Mouse (Mus musculus): ENCODE results near the gene Colgalt1. TPM values are rescaled to one million over a fixed set of nuclear protein-coding genes. Genes with fewer than 3 reads are reported as not detected.

Colgalt1 gene
- polyA plus RNA-seq, 1 experiment from 2014 or later, result 46.6 TPM

DNA sequence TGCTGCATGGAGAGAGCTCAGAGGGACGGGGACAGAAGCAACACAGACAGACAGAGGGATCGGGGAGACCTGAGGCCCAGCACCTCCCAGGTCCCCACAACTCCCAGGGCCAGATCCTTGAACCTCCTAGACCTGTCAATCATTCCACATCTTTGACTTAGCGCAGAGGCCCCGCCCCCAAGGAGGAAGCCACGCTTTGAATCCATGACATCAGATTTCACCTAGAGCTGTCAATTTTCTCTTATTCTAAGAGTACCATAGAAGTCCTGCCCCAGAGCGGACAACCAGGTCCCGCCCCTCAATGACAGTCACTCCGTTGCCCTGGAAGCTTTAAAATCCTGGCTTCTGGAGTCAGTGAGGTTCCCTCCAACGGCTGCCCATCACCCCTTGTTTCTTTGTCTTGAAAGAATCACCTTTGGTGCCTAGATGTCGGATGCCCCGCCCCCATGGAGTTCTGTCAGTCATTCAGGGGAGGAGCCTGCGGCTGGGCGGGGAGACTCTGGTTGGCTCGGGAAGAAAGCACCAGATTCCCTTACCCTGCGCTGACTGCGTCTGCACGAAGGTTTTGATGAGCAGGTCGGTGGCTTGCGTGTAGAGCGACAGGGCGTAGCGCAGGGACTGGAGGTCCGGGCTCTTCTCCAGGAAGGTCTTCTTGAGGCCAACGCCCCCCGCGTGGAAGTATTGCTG is 23.3 kb downstream of the Colgalt1 start:
- Histone ChIP-seq H3K27ac (replicated peaks; ENCODE audit: low read depth, low read length) (no peak overlapping the region), H3K4me1 (ENCODE audit: control insufficient read depth, insufficient read depth, low read length) (0 out of 2 replicates have a peak, but pooled peaks cover 2% of the 10 kb centered on the region), H3K9me3 (ENCODE audit: control insufficient read depth, low read length) (peaks cover 9% of the 10 kb centered on the region), H3K4me2 (ENCODE audit: low read depth, severe bottlenecking) (peak overlapping the region; percentile 39), H3K4me3 (ENCODE audit: low read depth, low read length) (peak overlapping the region; percentile 12; the same call in 1 of the 2 replicates), H3K27me3 (ENCODE audit: control insufficient read depth, insufficient read depth, low read length) (peaks cover 28% of the 10 kb centered on the region), H3K9ac (ENCODE audit: low read length) (peak overlapping the region; percentile 40; the same call in 1 of the 2 replicates), H3K36me3 (ENCODE audit: control insufficient read depth, insufficient read depth, low read length) (no peaks in the 10 kb centered on the region)
- WGBS, result 2% methylated on average over 26 of the region's 26 CpGs
- DNase-seq (ENCODE audit: low spot score) (peak; percentile 78), ATAC-seq (ENCODE audit: insufficient number of reproducible peaks, low FRiP score, low TSS enrichment, low read depth) (no peak)

DNA sequence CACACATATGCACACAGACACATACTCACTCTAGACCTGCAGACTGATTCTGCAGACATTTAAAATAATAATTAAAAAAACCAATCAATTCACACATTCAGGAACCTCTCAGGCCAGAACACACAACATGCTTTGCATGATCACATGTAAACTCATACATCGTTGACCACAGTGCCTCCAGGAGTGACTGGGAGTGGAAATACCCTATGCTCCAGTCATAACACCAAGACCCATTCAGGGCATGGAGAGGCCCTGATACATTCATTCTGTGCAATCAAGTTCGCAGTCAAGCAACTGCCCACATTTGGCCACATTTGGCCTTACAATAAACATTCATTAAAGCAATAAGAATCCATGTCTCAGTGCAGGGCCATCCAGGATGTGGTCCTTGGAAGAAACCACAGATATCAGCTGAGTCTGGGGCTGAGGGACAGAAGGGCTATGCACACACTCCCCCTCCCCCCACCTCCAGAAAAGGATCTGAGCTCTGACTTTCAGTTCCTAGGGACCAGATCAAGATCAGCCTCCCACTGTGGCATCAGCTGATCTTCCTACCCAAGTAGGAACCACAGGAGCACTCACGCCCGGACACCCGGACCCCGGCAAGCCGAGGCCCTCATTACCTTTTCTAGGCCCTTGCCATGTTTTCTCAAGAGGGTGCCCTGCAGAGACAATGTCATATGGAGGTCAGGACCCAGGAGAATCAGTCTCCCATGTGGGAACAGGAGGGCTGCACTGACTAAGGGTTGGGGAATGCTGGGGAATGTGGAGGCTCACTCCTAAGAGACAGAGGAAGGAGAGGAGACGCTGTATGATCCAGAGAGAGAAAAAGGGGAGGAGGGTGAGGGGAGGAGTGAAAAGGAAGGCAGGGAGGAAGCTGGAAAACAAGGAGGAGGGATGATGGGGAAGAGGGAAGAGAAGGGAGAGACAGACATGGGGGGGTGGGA is 26.6 kb downstream of the Colgalt1 start:
- DNase-seq (ENCODE audit: low spot score) (no peak), ATAC-seq (ENCODE audit: insufficient number of reproducible peaks, low FRiP score, low TSS enrichment, low read depth) (no peak)
- H3K9me3 ChIP-seq (ENCODE audit: control insufficient read depth, low read length), result peaks cover 8% of the 10 kb centered on the region
- H3K4me2 ChIP-seq (ENCODE audit: low read depth, severe bottlenecking), result no peak overlapping the region
- H3K4me1 ChIP-seq (ENCODE audit: control insufficient read depth, insufficient read depth, low read length), result no peaks in the 10 kb centered on the region
- no peak overlapping the region for H3K27ac ChIP-seq (replicated peaks; ENCODE audit: low read depth, low read length)
- H3K36me3 ChIP-seq (ENCODE audit: control insufficient read depth, insufficient read depth, low read length), result no peaks in the 10 kb centered on the region
- no peak overlapping the region for H3K9ac ChIP-seq (ENCODE audit: low read length)
- WGBS, result 76% methylated on average over 8 of the region's 8 CpGs
- peaks cover 20% of the 10 kb centered on the region for H3K27me3 ChIP-seq (ENCODE audit: control insufficient read depth, insufficient read depth, low read length)
- no peak overlapping the region for H3K4me3 ChIP-seq (ENCODE audit: low read depth, low read length)

DNA sequence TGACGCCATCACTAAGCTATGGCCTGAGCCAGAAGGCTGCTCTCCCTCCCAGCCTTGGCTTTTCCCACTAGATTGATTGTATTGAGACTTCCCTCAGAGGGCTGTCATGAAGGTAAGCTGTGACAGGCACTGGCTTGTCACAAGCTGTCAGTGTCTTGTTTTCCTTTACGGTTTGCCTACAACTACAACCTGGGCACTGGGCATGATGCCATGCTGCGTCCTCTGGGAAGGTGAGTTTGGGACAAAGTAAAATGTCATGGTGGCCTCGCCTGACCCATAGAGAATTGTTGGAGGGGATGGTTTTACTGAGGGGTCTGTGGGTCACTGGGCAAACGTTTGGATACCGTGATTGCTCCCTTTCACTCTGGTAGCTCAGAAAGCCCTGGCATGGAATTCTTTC is 27.5 kb downstream of the Colgalt1 start:
- Histone ChIP-seq H3K27ac (replicated peaks; ENCODE audit: low read depth, low read length) (no peak overlapping the region), H3K36me3 (ENCODE audit: control insufficient read depth, insufficient read depth, low read length) (no peaks in the 10 kb centered on the region), H3K4me2 (ENCODE audit: low read depth, severe bottlenecking) (no peak overlapping the region), H3K4me3 (ENCODE audit: low read depth, low read length) (no peak overlapping the region), H3K27me3 (ENCODE audit: control insufficient read depth, insufficient read depth, low read length) (peaks cover 16% of the 10 kb centered on the region), H3K9ac (ENCODE audit: low read length) (no peak overlapping the region), H3K9me3 (ENCODE audit: control insufficient read depth, low read length) (no peaks in the 10 kb centered on the region), H3K4me1 (ENCODE audit: control insufficient read depth, insufficient read depth, low read length) (no peaks in the 10 kb centered on the region)
- ATAC-seq (ENCODE audit: insufficient number of reproducible peaks, low FRiP score, low TSS enrichment, low read depth) (no peak), DNase-seq (ENCODE audit: low spot score) (no peak)
- whole genome bisulfite sequencing, result 70% methylated on average over 6 of the region's 6 CpGs

DNA sequence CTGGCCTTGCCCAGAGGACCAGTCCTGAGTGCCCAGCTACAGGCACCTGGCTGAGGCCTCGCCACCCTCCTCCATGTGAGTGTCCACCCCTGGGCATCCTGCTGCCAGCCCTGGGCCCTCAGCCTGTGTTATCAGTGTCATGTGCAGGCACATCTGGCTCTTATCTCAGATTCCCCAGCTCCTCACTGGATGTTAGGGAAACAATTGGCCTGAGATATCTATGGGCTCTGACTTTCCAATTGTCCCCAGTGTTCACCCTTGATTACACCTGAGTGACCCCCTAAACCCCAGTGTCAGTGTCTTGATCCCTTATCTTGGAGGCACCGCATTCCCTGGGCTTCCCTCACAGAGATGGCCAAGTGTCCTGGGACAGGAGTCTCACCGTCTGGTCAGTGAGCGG is 28.5 kb downstream of the Colgalt1 start:
- Histone ChIP-seq H3K4me1 (ENCODE audit: control insufficient read depth, insufficient read depth, low read length) (no peaks in the 10 kb centered on the region), H3K27me3 (ENCODE audit: control insufficient read depth, insufficient read depth, low read length) (peaks cover 11% of the 10 kb centered on the region), H3K4me3 (ENCODE audit: low read depth, low read length) (no peak overlapping the region), H3K9me3 (ENCODE audit: control insufficient read depth, low read length) (no peaks in the 10 kb centered on the region), H3K4me2 (ENCODE audit: low read depth, severe bottlenecking) (no peak overlapping the region), H3K27ac (replicated peaks; ENCODE audit: low read depth, low read length) (no peak overlapping the region), H3K9ac (ENCODE audit: low read length) (no peak overlapping the region), H3K36me3 (ENCODE audit: control insufficient read depth, insufficient read depth, low read length) (no peaks in the 10 kb centered on the region)
- no peak for ATAC-seq (ENCODE audit: insufficient number of reproducible peaks, low FRiP score, low TSS enrichment, low read depth)
- no peak for DNase-seq (ENCODE audit: low spot score)
- 88% methylated on average over 4 of the region's 4 CpGs for WGBS

DNA sequence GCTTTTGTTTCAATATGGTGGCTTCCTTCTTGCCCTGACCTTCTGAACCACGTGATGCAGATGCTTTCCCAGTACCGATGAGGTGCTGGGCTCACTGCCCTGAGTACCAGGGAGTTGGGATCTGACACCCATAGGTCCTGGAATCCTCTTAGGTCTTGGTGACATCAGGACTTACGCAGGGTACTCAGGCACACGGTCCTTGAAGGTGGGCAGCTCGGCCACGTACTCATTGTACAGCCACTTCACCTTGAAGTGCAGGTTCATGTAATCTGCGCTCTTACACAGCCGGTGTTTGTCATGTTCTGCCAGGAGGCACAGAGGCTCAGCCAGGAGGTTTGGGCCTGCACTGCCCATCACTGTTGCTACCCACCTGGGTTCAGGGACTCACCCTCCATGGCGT is 34.7 kb downstream of the Colgalt1 start:
- Histone ChIP-seq H3K4me2 (ENCODE audit: low read depth, severe bottlenecking) (no peak overlapping the region), H3K36me3 (ENCODE audit: control insufficient read depth, insufficient read depth, low read length) (no peaks in the 10 kb centered on the region), H3K9me3 (ENCODE audit: control insufficient read depth, low read length) (no peaks in the 10 kb centered on the region), H3K27ac (replicated peaks; ENCODE audit: low read depth, low read length) (no peak overlapping the region), H3K9ac (ENCODE audit: low read length) (no peak overlapping the region), H3K4me1 (ENCODE audit: control insufficient read depth, insufficient read depth, low read length) (no peaks in the 10 kb centered on the region), H3K27me3 (ENCODE audit: control insufficient read depth, insufficient read depth, low read length) (no peaks in the 10 kb centered on the region), H3K4me3 (ENCODE audit: low read depth, low read length) (no peak overlapping the region)
- ATAC-seq (ENCODE audit: insufficient number of reproducible peaks, low FRiP score, low TSS enrichment, low read depth) (no peak), DNase-seq (ENCODE audit: low spot score) (no peak)
- WGBS, result 87% methylated on average over 9 of the region's 9 CpGs

DNA sequence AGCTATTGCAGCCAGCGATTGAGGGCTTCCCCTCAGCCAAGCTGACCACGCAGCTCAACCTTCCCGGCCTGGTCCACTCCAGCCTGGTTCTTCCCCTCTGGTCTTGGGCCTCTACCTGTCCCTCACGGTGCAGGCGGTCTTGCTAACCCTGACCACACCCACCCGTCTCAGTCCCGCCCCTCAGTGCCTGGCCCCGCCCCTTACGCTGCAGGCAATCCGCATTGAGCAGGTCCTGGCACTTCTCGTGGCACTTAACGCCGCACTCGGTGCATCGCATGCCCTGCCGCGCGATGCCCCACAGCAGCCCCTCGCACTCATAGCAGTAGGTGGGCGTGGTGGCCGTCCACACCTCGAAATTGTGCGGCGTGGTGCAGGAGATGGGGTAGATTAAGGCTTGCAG is 43.8 kb downstream of the Colgalt1 start:
- H3K36me3 ChIP-seq (ENCODE audit: control insufficient read depth, insufficient read depth, low read length), result no peaks in the 10 kb centered on the region
- no peak overlapping the region for H3K27ac ChIP-seq (replicated peaks; ENCODE audit: low read depth, low read length)
- peaks cover 44% of the 10 kb centered on the region for H3K27me3 ChIP-seq (ENCODE audit: control insufficient read depth, insufficient read depth, low read length)
- WGBS, result 2% methylated on average over 24 of the region's 24 CpGs
- DNase-seq (ENCODE audit: low spot score), result peak; percentile 68
- H3K4me3 ChIP-seq (ENCODE audit: low read depth, low read length), result no peak overlapping the region
- no peaks in the 10 kb centered on the region for H3K4me1 ChIP-seq (ENCODE audit: control insufficient read depth, insufficient read depth, low read length)
- H3K4me2 ChIP-seq (ENCODE audit: low read depth, severe bottlenecking), result peak overlapping the region; percentile 29; the same call in 1 of the 2 replicates
- no peaks in the 10 kb centered on the region for H3K9me3 ChIP-seq (ENCODE audit: control insufficient read depth, low read length)
- H3K9ac ChIP-seq (ENCODE audit: low read length), result no peak overlapping the region
- ATAC-seq (ENCODE audit: insufficient number of reproducible peaks, low FRiP score, low TSS enrichment, low read depth), result peak; percentile 27; the same call in 1 of the 2 replicates

DNA sequence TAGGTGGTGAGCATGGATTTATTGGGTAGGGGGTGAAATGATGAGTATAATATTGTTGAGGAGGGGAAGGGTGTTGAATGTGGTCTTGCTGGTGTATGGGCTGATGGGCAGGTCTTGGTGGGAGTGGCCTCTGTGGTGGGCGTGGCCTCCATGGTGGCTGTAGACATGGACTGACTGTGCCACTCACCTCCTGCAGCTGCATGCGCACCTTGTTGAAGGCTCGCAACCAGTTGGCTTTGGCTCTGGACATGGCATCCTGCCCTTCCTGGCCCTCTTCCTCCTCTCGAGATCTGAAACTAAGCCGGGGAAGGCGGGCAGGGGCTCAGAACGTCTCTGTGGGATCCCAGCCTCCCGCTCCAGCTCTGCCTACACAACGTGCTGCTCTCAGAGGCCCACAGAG is 47.0 kb downstream of the Colgalt1 start:
- Histone ChIP-seq H3K9me3 (ENCODE audit: control insufficient read depth, low read length) (no peaks in the 10 kb centered on the region), H3K4me2 (ENCODE audit: low read depth, severe bottlenecking) (no peak overlapping the region), H3K27ac (replicated peaks; ENCODE audit: low read depth, low read length) (no peak overlapping the region), H3K27me3 (ENCODE audit: control insufficient read depth, insufficient read depth, low read length) (peaks cover 57% of the 10 kb centered on the region), H3K4me1 (ENCODE audit: control insufficient read depth, insufficient read depth, low read length) (no peaks in the 10 kb centered on the region), H3K4me3 (ENCODE audit: low read depth, low read length) (no peak overlapping the region), H3K36me3 (ENCODE audit: control insufficient read depth, insufficient read depth, low read length) (no peaks in the 10 kb centered on the region), H3K9ac (ENCODE audit: low read length) (no peak overlapping the region)
- DNase-seq (ENCODE audit: low spot score), result no peak
- WGBS, result 19% methylated on average over 9 of the region's 9 CpGs
- no peak for ATAC-seq (ENCODE audit: insufficient number of reproducible peaks, low FRiP score, low TSS enrichment, low read depth)

DNA sequence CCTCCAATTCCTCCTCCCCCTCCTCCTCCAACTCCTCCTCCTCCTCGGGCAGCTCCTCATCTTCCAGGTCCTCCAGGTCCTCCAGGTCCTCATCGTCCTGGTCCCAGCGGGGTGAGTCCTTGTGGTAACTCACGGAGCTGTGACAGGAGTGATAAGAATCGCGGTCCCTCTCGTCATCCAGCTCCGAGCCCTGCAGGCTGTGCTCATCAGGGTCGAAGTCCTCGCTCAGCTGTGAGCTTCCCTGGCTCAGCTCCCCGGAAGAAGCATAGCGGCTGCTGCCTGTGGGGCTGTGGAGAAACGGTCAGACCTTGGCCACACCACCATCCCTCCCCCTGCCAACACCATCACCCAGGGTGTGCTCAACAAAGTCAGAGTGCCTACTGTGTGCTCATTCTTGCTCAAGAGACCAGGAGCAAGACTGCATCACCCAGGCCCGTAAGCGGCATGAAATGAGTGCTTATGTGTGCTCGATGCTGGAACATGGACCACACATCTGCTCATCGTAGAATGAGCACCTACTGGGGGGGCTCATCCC is 47.8 kb downstream of the Colgalt1 start:
- Histone ChIP-seq H3K36me3 (ENCODE audit: control insufficient read depth, insufficient read depth, low read length) (no peaks in the 10 kb centered on the region), H3K4me2 (ENCODE audit: low read depth, severe bottlenecking) (no peak overlapping the region), H3K4me1 (ENCODE audit: control insufficient read depth, insufficient read depth, low read length) (no peaks in the 10 kb centered on the region), H3K27ac (replicated peaks; ENCODE audit: low read depth, low read length) (no peak overlapping the region), H3K4me3 (ENCODE audit: low read depth, low read length) (no peak overlapping the region), H3K9me3 (ENCODE audit: control insufficient read depth, low read length) (no peaks in the 10 kb centered on the region), H3K27me3 (ENCODE audit: control insufficient read depth, insufficient read depth, low read length) (peaks cover 57% of the 10 kb centered on the region), H3K9ac (ENCODE audit: low read length) (no peak overlapping the region)
- 33% methylated on average over 17 of the region's 17 CpGs for WGBS
- no peak for ATAC-seq (ENCODE audit: insufficient number of reproducible peaks, low FRiP score, low TSS enrichment, low read depth)
- no peak for DNase-seq (ENCODE audit: low spot score)
